Mouse (Mus musculus) lung, adult 2 months (tissue): ENCODE data around the gene Csnk2a1. TPM values are rescaled to one million over a fixed set of nuclear protein-coding genes. Genes with fewer than 3 reads are reported as not detected.
"Not testable (repeated sequence)": the region's sequence is repeated elsewhere in the genome, so short reads cannot be mapped to it uniquely, and the experiment has no call there.

Source experiments
- DNase-seq: peaks from one replicate; pipeline ENCODE4 v3.0.0; 2022
- H3K4me1 ChIP-seq: fragments of 200-500 bp; 2 replicates; pipeline ENCODE4 v1.6.1; 2011; ENCODE audit warnings: low read length; ENCODE audit not compliant: control insufficient read depth, insufficient read depth
- H3K4me3 ChIP-seq: fragments of 200-500 bp; replicated peaks from 2 replicates; pipeline ENCODE3; 2011; ENCODE audit warnings: low read depth, mild to moderate bottlenecking, control low read depth, low read length; ENCODE audit errors: extremely low read depth
- CTCF ChIP-seq: fragments of 200-500 bp; IDR thresholded peaks from 2 replicates; pipeline ENCODE4 v1.5.1; 2011; ENCODE audit warnings: mild to moderate bottlenecking, low read length, control low read depth; ENCODE audit not compliant: insufficient read depth
- POLR2A ChIP-seq: fragments of 200-500 bp; IDR thresholded peaks from 2 replicates; pipeline ENCODE4 v1.6.1; 2011; ENCODE audit warnings: low read depth, mild to moderate bottlenecking, control low read depth, low read length, borderline replicate concordance; ENCODE audit errors: extremely low read depth
- WGBS: fragments of 180-500 bp; shearing (Covaris S2); methylation state at CpG from one replicate; pipeline ENCODE4 v1.1.7; 2018; 5-methylcytosine and 5-hydroxymethylcytosine counted together
- polyA plus RNA-seq: library from polyadenylated mRNA; depleted of rRNA; stranded (reverse); fragments of >200 nt; gene quantifications from 2 replicates; pipeline ENCODE4 v1.2.3, GENCODE M21; 2012

Csnk2a1 gene
- polyA plus RNA-seq, 1 experiment, result 27.3 TPM

DNA sequence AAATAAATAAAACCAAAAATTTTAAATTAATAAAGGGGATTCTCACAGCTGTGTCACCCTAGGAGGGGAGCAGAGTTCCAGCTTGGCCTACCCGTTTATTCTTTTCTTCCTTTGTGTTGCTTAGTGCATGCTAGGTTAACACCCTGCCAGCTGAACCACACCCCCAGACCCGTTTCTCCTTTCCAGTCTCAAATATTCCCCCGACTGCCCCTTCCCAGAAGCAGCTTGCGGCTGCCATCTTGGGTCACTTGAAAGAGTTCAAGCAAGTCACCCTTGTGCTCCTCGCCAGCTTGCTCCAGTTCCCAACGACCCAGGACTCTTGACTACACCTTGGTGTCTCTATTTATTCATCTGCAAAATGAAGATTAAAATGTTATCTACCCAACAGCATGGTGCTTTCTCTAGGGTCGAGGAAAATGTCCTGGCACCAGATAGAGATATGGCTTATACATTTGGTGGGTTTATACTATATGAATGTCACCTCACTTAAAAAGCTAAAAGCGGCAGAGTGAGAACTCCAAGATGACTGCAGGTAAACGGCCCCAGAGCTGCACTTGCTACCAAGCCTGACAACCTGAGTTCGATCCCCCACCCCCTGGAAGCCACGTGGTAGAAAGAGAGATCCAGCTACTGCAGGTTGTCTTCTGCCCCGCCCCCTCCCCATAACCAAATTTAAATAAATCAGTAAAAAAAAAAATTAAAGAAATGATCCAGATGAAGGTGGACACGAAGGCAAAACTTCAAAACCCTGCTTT is 33.9 kb upstream of the Csnk2a1 start:
- no peaks in the 10 kb centered on the region for H3K4me1 ChIP-seq
- no peak for DNase-seq
- TF ChIP-seq CTCF, result no peak
- no peak for TF ChIP-seq POLR2A
- no peak overlapping the region for H3K4me3 ChIP-seq
- WGBS, result 73% methylated on average over 13 of the region's 13 CpGs

- H3K4me3 ChIP-seq, result no peak overlapping the region
- H3K4me1 ChIP-seq, result no peaks in the 10 kb centered on the region
- DNase-seq, result no peak
- WGBS, result 58% methylated on average over 7 of the region's 7 CpGs
- TF ChIP-seq POLR2A, result no peak
- TF ChIP-seq CTCF, result no peak
These were observed 33.3 kb upstream of the Csnk2a1 start for GRCm38 (mm10) chr2:152193346-152193710.

- Histone ChIP-seq H3K4me3 (no peak overlapping the region), H3K4me1 (no peaks in the 10 kb centered on the region)
- DNase-seq, result no peak
- TF ChIP-seq CTCF (no peak), POLR2A (no peak)
- 96% methylated on average over 2 of the region's 2 CpGs for WGBS
These were observed 32.1 kb upstream of the Csnk2a1 start for GRCm38 (mm10) chr2:152194586-152194985.

GRCm38 (mm10) chr2:152196896-152197295 is 29.7 kb upstream of the Csnk2a1 start:
- WGBS, result 25% methylated on average over 3 of the region's 3 CpGs
- no peak overlapping the region for H3K4me3 ChIP-seq
- DNase-seq, result no peak
- TF ChIP-seq POLR2A (no peak), CTCF (no peak)
- H3K4me1 ChIP-seq, result no peaks in the 10 kb centered on the region

GRCm38 (mm10) chr2:152197301-152197712 is 29.3 kb upstream of the Csnk2a1 start:
- WGBS, result 36% methylated on average over 9 of the region's 10 CpGs
- peak; percentile 40 for DNase-seq
- peak; percentile 73 for TF ChIP-seq CTCF
- TF ChIP-seq POLR2A, result no peak
- no peaks in the 10 kb centered on the region for H3K4me1 ChIP-seq
- H3K4me3 ChIP-seq, result no peak overlapping the region

DNA sequence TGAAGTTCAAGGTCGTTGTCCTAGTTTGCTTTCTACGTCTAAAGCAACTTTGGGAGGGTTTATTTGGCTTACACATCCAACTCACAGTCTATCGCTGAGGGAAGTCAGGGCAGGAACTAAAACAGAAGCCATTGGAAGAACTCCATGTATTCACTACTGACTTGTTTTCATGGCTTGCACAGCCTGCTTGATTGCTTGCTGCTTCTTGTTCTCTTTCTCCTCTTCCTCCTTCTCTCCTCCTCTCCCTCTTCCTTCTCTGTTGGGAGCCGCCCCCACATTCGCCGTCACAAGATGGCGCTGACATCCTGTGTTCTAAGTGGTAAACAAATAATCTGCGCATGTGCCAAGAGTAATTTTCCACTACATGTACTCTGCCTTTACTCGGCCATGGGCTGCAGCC is 20.5 kb upstream of the Csnk2a1 start:
- H3K4me3 ChIP-seq, DNase-seq, H3K4me1 ChIP-seq: not testable (repeated sequence)
- 88% methylated on average over 8 of the region's 9 CpGs for WGBS

DNA sequence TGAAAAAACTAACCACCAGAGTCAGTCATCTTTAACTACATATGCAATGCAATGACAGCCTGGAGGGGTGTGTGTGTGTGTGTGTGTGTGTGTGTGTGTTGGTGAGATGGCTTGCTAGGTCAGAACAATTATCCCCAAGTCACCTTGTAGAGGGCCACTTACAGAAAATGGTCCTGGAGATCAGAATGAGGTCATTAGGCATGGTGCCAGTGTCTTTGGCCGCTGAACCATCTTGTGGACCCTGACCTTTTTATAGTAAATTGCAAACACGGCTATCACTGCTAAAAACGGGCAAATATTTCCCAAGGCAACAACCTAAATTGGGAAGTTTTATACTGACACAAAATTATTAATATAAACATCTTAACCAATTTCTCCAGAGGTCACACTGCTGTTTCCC is 14.8 kb upstream of the Csnk2a1 start:
- Histone ChIP-seq H3K4me1 (no peaks in the 10 kb centered on the region), H3K4me3 (no peak overlapping the region)
- TF ChIP-seq POLR2A (no peak), CTCF (no peak)
- WGBS, result 68% methylated on average over 3 of the region's 3 CpGs
- no peak for DNase-seq

- no peak for DNase-seq
- 39% methylated on average over 1 of the region's 1 CpGs for WGBS
- H3K4me3 ChIP-seq, result no peak overlapping the region
- no peaks in the 10 kb centered on the region for H3K4me1 ChIP-seq
- TF ChIP-seq CTCF (no peak), POLR2A (no peak)
These were observed 9.7 kb upstream of the Csnk2a1 start for GRCm38 (mm10) chr2:152216975-152217374.

GRCm38 (mm10) chr2:152223521-152224300 is 2.9 kb upstream of the Csnk2a1 start:
- peaks cover 11% of the 10 kb centered on the region for H3K4me1 ChIP-seq
- no peak overlapping the region for H3K4me3 ChIP-seq
- TF ChIP-seq POLR2A (no peak), CTCF (no peak)
- 65% methylated on average over 8 of the region's 8 CpGs for WGBS
- no peak for DNase-seq

DNA sequence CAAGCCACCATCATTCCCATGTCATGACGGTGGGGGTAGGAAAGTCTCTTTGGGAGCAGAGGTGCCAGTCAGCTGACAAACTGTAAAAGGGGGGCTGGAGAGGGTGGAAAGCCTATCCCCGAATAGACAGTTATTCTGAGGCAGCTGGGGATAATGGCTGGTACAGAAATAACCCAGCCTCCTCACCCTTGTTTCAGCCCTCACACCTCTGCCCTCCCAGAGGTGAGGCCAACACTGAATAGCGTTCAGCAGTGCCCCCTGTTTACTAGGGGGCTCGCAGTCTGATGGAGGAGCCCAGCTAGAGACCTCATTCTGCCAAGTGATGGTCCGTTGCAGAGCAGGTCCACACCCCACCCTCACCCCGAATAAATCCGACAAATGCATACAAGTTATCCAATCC is 1.1 kb upstream of the Csnk2a1 start:
- WGBS, result 83% methylated on average over 7 of the region's 7 CpGs
- DNase-seq, result no peak
- Histone ChIP-seq H3K4me3 (no peak overlapping the region), H3K4me1 (peaks cover 11% of the 10 kb centered on the region)
- no peak for TF ChIP-seq POLR2A
- no peak for TF ChIP-seq CTCF
